Mouse (Mus musculus) lung, postnatal 0 days (tissue): Measurements from ENCODE around the gene Slc11a1.
A peak's percentile ranks its signal among the peaks of the same experiment; 100 is the strongest.

Experiments used
- CTCF ChIP-seq: IDR thresholded peaks from 2 replicates; pipeline ENCODE4 v1.5.1; 2016; ENCODE audit warnings: antibody characterized with exemption, mild to moderate bottlenecking
- EP300 ChIP-seq: IDR thresholded peaks from 2 replicates; pipeline ENCODE4 v1.6.1; 2016; ENCODE audit warnings: antibody characterized with exemption, mild to moderate bottlenecking, control low read depth

DNA sequence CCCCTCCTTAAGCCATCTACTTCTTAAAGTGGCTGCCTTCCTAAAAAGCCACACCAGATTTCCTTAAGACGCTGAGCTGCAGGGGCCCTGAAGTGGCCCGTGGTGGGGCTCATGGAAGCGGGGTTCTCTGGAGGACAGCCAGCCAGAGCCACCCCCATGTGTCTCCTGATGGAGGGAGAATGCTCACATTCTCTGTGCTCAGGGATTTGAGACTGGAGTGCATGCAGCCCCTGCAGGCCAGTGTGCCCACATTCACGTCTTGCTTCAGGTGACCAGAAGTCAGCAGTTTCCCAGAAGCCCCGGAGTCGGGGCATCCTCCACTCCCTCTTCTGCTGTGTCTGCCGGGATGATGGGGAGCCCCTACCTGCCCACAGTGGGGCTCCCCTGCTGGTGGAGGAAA lies 18.0 kb downstream of the Slc11a1 start:
- peak; percentile 23; the same call in 1 of the 2 replicates for TF ChIP-seq CTCF
- TF ChIP-seq EP300: no peak
